Mouse (Mus musculus): ENCODE results near the gene Stk25. TPM values are rescaled to one million over a fixed set of nuclear protein-coding genes. Genes with fewer than 3 reads are reported as not detected.

The Stk25 gene
- polyA plus RNA-seq, 1 experiment from 2014 or later, result 133 TPM

Other genes starting within 250 kb of the Stk25 start
- gene Hdlbp, start 179.8 kb downstream of the Stk25 start, polyA plus RNA-seq (2016; fragmentation: Nextera tagmentation; extraction: Ambion mirVana), result 166 and 168 TPM in 2 replicates
- 4.2 and 5.4 TPM in 2 replicates for gene Farp2, start 146.6 kb downstream of the Stk25 start, polyA plus RNA-seq (2016; fragmentation: Nextera tagmentation; extraction: Ambion mirVana)
- gene Bok, start 27.0 kb upstream of the Stk25 start, polyA plus RNA-seq (2016; fragmentation: Nextera tagmentation; extraction: Ambion mirVana), result 48.1 and 50.0 TPM in 2 replicates
- 68.1 and 73.1 TPM in 2 replicates for gene Atg4b, start 92.8 kb upstream of the Stk25 start, polyA plus RNA-seq (2016; fragmentation: Nextera tagmentation; extraction: Ambion mirVana)
- gene Thap4, start 96.2 kb upstream of the Stk25 start, polyA plus RNA-seq (2016; fragmentation: Nextera tagmentation; extraction: Ambion mirVana), result 47.2 and 51.8 TPM in 2 replicates
- gene Dtymk, start 143.3 kb upstream of the Stk25 start, polyA plus RNA-seq (2016; fragmentation: Nextera tagmentation; extraction: Ambion mirVana), result 183 and 191 TPM in 2 replicates
- 16.6 and 16.9 TPM in 2 replicates for gene Ing5, start 145.3 kb upstream of the Stk25 start, polyA plus RNA-seq (2016; fragmentation: Nextera tagmentation; extraction: Ambion mirVana)
- 15.5 and 16.4 TPM in 2 replicates for gene D2hgdh, start 166.2 kb upstream of the Stk25 start, polyA plus RNA-seq (2016; fragmentation: Nextera tagmentation; extraction: Ambion mirVana)
- 0.08 TPM in 1 of 2 replicates, not detected in the other for gene Gal3st2, start 202.6 kb upstream of the Stk25 start, polyA plus RNA-seq (2016; fragmentation: Nextera tagmentation; extraction: Ambion mirVana)